Mouse (Mus musculus) left cerebral cortex, postnatal 10 days (tissue): ENCODE data around the gene Ccdc183. TPM values are rescaled to one million over a fixed set of nuclear protein-coding genes. Genes with fewer than 3 reads are reported as not detected.

Source experiments
- DNase-seq, 2 experiments: peaks; one replicate each; pipeline ENCODE4 v3.0.0; 2021 to 2022; ENCODE audit warnings: low spot score in 2 of 2, mixed read lengths in 1 of 2; ENCODE audit errors: extremely low spot score in 1 of 2
- intact Hi-C: fragments of 180-260 bp; cut with DNase I; formaldehyde crosslinking; loops from one replicate; pipeline ENCODE4 v1.15.1; 2025
- total RNA-seq, 2 experiments: library from RNA; stranded (reverse); gene quantifications; 2 replicates each; pipeline ENCODE4 v1.2.3; 2021

Ccdc183 gene
- total RNA-seq, 2 experiments from 2014 or later = not detected

DNA sequence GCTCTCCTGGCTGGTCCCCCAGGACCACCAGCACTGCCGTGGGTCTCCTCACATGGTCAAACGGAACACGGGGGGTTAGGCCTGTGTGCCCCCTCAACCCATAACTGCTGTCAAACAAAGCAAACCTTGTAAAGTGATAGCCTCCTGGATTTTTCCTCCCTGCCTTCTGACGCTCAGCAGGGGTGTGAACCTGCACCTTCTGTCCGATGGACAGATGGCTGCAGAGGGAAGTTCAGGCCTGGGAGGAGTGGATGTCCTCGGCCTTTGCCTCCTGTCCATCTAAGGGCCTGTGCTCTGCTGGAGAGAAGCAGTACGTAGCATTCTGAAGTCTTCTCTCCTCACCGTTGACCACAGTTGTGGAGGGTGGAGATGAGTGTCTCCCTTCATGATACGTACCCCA, 55.5 kb downstream of the Ccdc183 start:
- intact Hi-C loops = no loop called here
- DNase-seq = no peak

DNA sequence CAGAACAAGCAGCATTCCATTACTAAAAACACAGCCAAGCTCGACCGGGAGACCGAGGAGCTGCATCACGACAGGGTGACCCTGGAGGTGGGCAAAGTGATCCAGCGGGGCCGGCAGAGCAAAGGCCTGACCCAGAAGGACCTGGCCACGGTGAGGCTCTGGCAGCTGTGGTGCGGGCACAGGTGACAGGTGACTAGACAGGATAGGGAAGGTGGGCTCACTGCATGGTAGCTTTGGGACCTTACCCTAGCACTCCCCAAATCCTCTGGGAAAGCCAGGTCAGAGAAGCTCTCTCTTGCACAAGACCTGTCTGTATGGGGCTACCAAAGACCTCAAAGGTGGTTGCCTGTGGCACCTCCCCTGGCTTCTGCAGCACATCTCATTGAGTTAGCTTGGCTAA, 56.9 kb downstream of the Ccdc183 start:
- intact Hi-C loops = no loop called here
- DNase-seq = no peak

DNA sequence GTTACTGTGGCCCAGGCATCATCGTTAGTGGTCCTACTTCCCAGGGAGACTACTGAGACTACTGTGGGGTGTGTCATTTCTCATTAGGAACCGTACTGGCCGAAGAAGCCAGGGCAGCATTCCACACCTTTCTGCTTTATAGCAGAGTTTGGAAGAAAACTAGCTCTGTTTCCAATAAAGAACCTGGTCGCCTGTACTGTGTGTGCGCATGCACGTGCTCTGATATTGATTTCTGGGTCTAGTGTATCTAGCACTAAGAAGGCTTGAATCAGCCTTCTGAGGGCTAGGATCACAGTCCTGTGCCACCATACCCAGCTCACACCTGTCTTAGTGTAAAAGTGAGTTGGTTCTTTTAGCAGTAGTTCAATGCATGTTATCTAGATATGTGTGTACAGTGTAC, 58.7 kb downstream of the Ccdc183 start:
- intact Hi-C loops = no loop called here
- DNase-seq = no peak

Other genes starting within 250 kb of the Ccdc183 start
- gene Sapcd2, start 245.4 kb downstream of the Ccdc183 start, total RNA-seq = 1 to 10 TPM; 9.6 to 9.9 TPM
- gene Entpd2, start 221.8 kb downstream of the Ccdc183 start, total RNA-seq = 10 to 100 TPM; 12.2 to 15.6 TPM
- gene Npdc1, start 218.3 kb downstream of the Ccdc183 start, total RNA-seq = 100 to 1,000 TPM; 401 to 408 TPM
- gene Fut7, start 194.4 kb downstream of the Ccdc183 start, total RNA-seq = under 1 TPM; 0.22 to 0.41 TPM
- 100 to 1,000 TPM; 113 to 121 TPM for gene Abca2, start 189.0 kb downstream of the Ccdc183 start, total RNA-seq
- under 1 TPM in 1 of 2 experiments, not detected in 1; 0.87 TPM for gene Clic3, start 160.8 kb downstream of the Ccdc183 start, total RNA-seq
- 10 to 100 TPM; 72.0 to 79.5 TPM for gene Paxx, start 156.6 kb downstream of the Ccdc183 start, total RNA-seq
- gene Ptgds, start 147.6 kb downstream of the Ccdc183 start, total RNA-seq = 1,000 to 10,000 TPM; 1,004 to 1,053 TPM
- gene Lcn12, start 123.8 kb downstream of the Ccdc183 start, total RNA-seq = not detected
- gene Fbxw5, start 116.9 kb downstream of the Ccdc183 start, total RNA-seq = 100 to 1,000 TPM; 127 TPM
- gene C8g, start 116.0 kb downstream of the Ccdc183 start, total RNA-seq = 1 to 10 TPM; 1.2 to 2.3 TPM
- 1 to 10 TPM; 7.8 to 8.6 TPM for gene Traf2, start 70.7 kb downstream of the Ccdc183 start, total RNA-seq
- gene Edf1, start 59.8 kb downstream of the Ccdc183 start, total RNA-seq = 100 to 1,000 TPM; 181 to 191 TPM
- 1 to 10 TPM; 1.7 to 2.2 TPM for gene Mamdc4, start 42.8 kb downstream of the Ccdc183 start, total RNA-seq
- 100 to 1,000 TPM; 103 to 105 TPM for gene Phpt1, start 42.5 kb downstream of the Ccdc183 start, total RNA-seq
- gene Ajm1, start 35.9 kb downstream of the Ccdc183 start, total RNA-seq = 100 to 1,000 TPM; 104 to 108 TPM
- gene Rabl6, start 9.2 kb downstream of the Ccdc183 start, total RNA-seq = 10 to 100 TPM; 81.8 to 96.7 TPM
- 10 to 100 TPM; 20.5 to 24.5 TPM for gene Tmem141, start 4.3 kb upstream of the Ccdc183 start, total RNA-seq
- gene Fcna, start 10.4 kb upstream of the Ccdc183 start, total RNA-seq = under 1 TPM; 0.69 to 0.99 TPM
- gene Lcn8, start 35.4 kb upstream of the Ccdc183 start, total RNA-seq = not detected
- not detected for gene Lcn5, start 40.3 kb upstream of the Ccdc183 start, total RNA-seq
- gene Lcn6, start 59.1 kb upstream of the Ccdc183 start, total RNA-seq = not detected
- not detected for gene Lcn10, start 65.0 kb upstream of the Ccdc183 start, total RNA-seq
- gene Obp2a, start 82.4 kb upstream of the Ccdc183 start, total RNA-seq = not detected
- 10 to 100 TPM; 80.8 to 95.4 TPM for gene Bmyc, start 89.1 kb upstream of the Ccdc183 start, total RNA-seq
- gene Obp2b, start 119.3 kb upstream of the Ccdc183 start, total RNA-seq = not detected
- not detected for gene Lcn3, start 147.9 kb upstream of the Ccdc183 start, total RNA-seq
- gene Lcn11, start 159.3 kb upstream of the Ccdc183 start, total RNA-seq = not detected
- gene Gm13539, start 164.6 kb upstream of the Ccdc183 start, total RNA-seq = not detected
- not detected for gene Glt6d1, start 198.2 kb upstream of the Ccdc183 start, total RNA-seq
- not detected for gene Lcn9, start 205.5 kb upstream of the Ccdc183 start, total RNA-seq
- not detected for gene Sohlh1, start 229.6 kb upstream of the Ccdc183 start, total RNA-seq
- 100 to 1,000 TPM in 1 of 2 experiments, 10 to 100 TPM in 1; 94.7 to 126 TPM for gene Kcnt1, start 246.1 kb upstream of the Ccdc183 start, total RNA-seq